Mouse (Mus musculus) neural tube, embryonic 14.5 days (tissue): ENCODE results near the gene Acot7. TPM values are rescaled to one million over a fixed set of nuclear protein-coding genes. Genes with fewer than 3 reads are reported as not detected.
A peak's percentile ranks its signal among the peaks of the same experiment; 100 is the strongest.

Source experiments
- ATAC-seq: fragments of 200-750 bp; cut with Nextera tagmentation; 2 replicates; pipeline ENCODE4 v1.8.0; 2017; ENCODE audit warnings: low read depth, mild to moderate bottlenecking, moderate TSS enrichment, moderate library complexity
- H3K27ac ChIP-seq: fragments of 300-500 bp; sonication (generic); 2 replicates; pipeline ENCODE4 v1.5.1; 2014; ENCODE audit warnings: low read depth, mild to moderate bottlenecking, control low read depth, low read length, moderate library complexity, mixed read lengths
- H3K27me3 ChIP-seq: fragments of 300-500 bp; sonication (generic); 2 replicates; pipeline ENCODE4 v1.6.1; 2014; ENCODE audit warnings: low read length; ENCODE audit not compliant: control insufficient read depth, insufficient read depth
- H3K36me3 ChIP-seq: fragments of 300-500 bp; sonication (generic); 2 replicates; pipeline ENCODE4 v1.6.1; 2014; ENCODE audit warnings: low read length, mixed read lengths; ENCODE audit not compliant: control insufficient read depth, insufficient read depth
- H3K4me1 ChIP-seq: fragments of 300-500 bp; sonication (generic); 2 replicates; pipeline ENCODE4 v1.6.1; 2014; ENCODE audit warnings: low read length; ENCODE audit not compliant: control insufficient read depth, insufficient read depth
- H3K4me2 ChIP-seq: fragments of 300-500 bp; sonication (generic); 2 replicates; pipeline ENCODE4 v1.6.1; 2014; ENCODE audit warnings: mild to moderate bottlenecking, low read depth, low read length, control low read depth
- H3K4me3 ChIP-seq: fragments of 300-500 bp; sonication (generic); 2 replicates; pipeline ENCODE4 v1.5.1; 2014; ENCODE audit warnings: low read depth, low read length, control low read depth, mixed read lengths
- H3K9ac ChIP-seq: fragments of 300-500 bp; sonication (generic); replicated peaks from 2 replicates; pipeline ENCODE4 v1.6.1; 2014; ENCODE audit warnings: low read depth, mild to moderate bottlenecking, control low read depth, low read length, mixed read lengths
- H3K9me3 ChIP-seq: fragments of 300-500 bp; sonication (generic); 2 replicates; pipeline ENCODE4 v1.6.1; 2016; ENCODE audit warnings: low read length; ENCODE audit not compliant: control insufficient read depth
- WGBS: fragments of 180-500 bp; shearing (Covaris S2); extraction: QIAGEN DNeasy Blood & Tissue Kit; methylation state at CpG from one replicate; pipeline ENCODE4 v1.1.7; 2014; 5-methylcytosine and 5-hydroxymethylcytosine counted together
- polyA plus RNA-seq: library from polyadenylated mRNA; unstranded; fragments of >200 nt; fragmentation: Nextera tagmentation; extraction: Ambion mirVana; gene quantifications from 2 replicates; pipeline ENCODE4 v1.2.1, GENCODE M21; 2014

The Acot7 gene
- polyA plus RNA-seq, 1 experiment from 2014 or later, result 348 TPM

DNA sequence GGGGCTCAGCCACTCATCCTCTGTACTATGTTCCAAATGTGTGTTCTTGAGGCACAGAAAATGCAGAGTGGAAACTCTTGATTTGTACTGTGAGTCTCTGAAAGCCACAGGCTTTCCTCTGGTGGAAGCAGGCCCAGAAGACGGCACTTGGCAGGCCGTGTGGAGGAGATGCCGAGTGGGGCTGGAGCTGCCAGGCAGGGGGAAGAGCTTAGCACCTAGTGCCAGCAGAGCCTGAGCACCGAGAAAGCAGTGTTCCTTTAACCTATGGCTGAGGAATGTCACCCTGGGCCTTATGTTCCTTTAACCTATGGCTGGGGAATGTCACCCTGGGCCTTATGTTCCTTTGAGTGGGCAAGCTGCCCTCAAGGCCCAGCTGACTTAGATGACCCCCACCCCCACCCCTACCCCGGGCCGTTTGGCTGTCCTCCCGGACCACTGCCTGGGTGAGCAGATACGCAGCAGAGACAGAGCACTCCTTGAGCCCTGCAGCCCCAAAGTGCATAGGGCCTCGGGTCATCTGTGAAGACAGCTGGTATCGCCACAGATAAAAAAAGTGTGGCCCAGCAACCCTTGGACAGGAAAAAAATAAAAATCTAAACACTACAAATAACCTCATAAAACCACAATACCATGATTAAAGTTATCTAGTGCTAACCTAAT lies 88.4 kb downstream of the Acot7 start:
- ATAC-seq, result no peak
- 61% methylated on average over 10 of the region's 10 CpGs for WGBS
- Histone ChIP-seq H3K9me3 (no peaks in the 10 kb centered on the region), H3K9ac (no peak overlapping the region), H3K27ac (no peak overlapping the region), H3K4me1 (0 out of 2 replicates have a peak, but pooled peaks cover 4% of the 10 kb centered on the region), H3K36me3 (no peaks in the 10 kb centered on the region), H3K4me3 (no peak overlapping the region), H3K4me2 (no peak overlapping the region), H3K27me3 (no peaks in the 10 kb centered on the region)

DNA sequence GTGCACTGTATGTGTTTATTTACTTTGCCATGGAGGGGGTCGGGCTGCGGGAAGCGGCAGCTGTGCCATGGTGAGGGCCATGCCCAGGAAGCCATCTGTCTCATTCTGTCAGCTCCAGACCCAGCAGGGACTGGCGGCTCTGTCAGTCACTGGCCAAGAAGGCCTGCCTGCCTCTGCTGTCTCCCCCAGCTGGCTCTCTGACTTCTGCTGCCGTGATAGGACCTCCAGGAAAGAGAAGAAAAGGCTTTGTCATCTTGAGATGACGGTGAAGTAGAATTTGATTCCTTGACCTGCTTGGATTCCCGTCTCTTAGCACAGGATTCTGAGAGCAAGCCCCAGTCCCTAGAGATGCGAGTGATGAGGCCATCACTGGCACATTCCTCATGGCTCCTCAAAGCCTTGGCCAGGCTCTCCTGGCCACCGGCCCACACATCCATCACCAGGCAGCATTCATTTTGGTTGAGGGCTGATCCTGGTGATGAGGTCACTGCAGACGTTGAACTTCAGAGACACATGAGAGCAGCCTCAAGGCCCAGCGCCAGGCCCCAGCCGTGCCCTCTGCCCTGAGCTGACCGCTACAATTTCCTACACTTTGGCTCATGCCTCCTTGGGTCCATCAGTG lies 89.9 kb downstream of the Acot7 start:
- Histone ChIP-seq H3K9me3 (no peaks in the 10 kb centered on the region), H3K27me3 (no peaks in the 10 kb centered on the region), H3K9ac (no peak overlapping the region), H3K27ac (no peak overlapping the region), H3K4me2 (no peak overlapping the region), H3K4me1 (0 out of 2 replicates have a peak, but pooled peaks cover 4% of the 10 kb centered on the region), H3K4me3 (no peak overlapping the region), H3K36me3 (no peaks in the 10 kb centered on the region)
- 70% methylated on average over 13 of the region's 13 CpGs for WGBS
- no peak for ATAC-seq

DNA sequence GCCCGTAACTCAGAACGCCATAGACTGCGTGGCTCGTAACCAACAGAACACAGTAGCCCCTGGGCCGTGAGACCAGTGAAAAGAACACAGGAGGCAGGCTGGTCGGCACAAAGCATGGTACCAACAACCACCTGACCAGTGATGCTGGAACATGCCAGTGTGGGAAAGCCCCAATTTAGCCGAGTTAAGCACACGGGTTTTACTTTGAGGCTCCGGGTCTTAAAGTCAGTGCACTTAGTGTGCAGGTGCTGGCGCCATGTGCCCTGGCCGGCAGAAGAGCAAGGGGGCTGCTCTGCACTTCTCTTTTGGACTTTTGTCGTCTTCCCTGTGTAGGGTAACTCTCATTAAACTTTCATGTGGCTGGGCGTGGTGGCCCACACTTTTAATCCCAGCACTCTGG lies 92.0 kb downstream of the Acot7 start:
- H3K9ac ChIP-seq, result no peak overlapping the region
- H3K9me3 ChIP-seq, result no peaks in the 10 kb centered on the region
- peaks cover 14% of the 10 kb centered on the region; the same call in 1 of the 2 replicates for H3K4me1 ChIP-seq
- WGBS, result 89% methylated on average over 13 of the region's 13 CpGs
- no peak for ATAC-seq
- no peaks in the 10 kb centered on the region for H3K36me3 ChIP-seq
- H3K27me3 ChIP-seq, result peaks cover 5% of the 10 kb centered on the region; the same call in 1 of the 2 replicates
- no peak overlapping the region for H3K4me3 ChIP-seq
- no peak overlapping the region for H3K27ac ChIP-seq
- H3K4me2 ChIP-seq, result no peak overlapping the region

DNA sequence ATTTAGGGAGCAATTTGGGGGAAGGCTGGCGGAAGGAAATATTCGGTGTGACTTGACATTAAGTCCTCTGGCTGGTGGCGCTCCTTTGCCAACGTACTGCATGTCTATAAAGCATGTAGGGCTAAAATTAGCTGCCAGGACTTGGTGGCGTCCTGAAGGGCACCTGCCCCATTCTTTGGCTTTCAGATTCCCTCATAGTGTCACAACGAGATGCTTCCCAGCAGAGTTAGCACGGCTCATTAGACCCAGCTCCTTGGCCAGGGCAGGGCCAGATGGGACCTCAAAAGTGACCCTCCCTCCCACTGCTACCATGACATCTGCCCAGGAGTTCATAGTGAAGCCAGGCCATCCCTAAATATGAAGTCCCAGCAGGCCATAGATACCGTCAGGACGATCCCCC lies 92.7 kb downstream of the Acot7 start:
- peaks cover 9% of the 10 kb centered on the region for H3K27me3 ChIP-seq
- peaks cover 15% of the 10 kb centered on the region; the same call in 1 of the 2 replicates for H3K4me1 ChIP-seq
- WGBS, result 68% methylated on average over 9 of the region's 9 CpGs
- ATAC-seq, result no peak
- no peak overlapping the region for H3K4me2 ChIP-seq
- no peaks in the 10 kb centered on the region for H3K36me3 ChIP-seq
- H3K27ac ChIP-seq, result no peak overlapping the region
- no peak overlapping the region for H3K9ac ChIP-seq
- H3K4me3 ChIP-seq, result no peak overlapping the region
- no peaks in the 10 kb centered on the region for H3K9me3 ChIP-seq

DNA sequence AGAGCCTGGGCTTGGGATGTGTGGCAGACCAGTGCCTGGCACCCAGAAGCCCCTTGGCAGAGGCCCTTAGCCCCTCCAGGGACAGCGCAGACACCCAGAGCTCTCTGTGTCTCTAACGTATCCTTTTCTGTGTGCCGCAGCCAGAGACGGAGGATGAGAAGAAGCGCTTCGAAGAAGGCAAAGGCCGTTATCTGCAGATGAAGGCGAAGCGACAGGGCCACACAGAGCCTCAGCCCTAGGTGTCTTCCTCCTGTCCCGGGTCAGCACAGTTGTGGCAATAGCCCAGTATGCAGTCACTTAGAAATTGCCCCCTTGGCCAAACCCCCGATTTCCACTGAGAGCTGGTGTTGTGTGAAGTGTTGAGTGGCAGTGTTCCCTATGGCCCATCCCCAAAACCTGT lies 93.4 kb downstream of the Acot7 start:
- Histone ChIP-seq H3K4me1 (peaks cover 15% of the 10 kb centered on the region; the same call in 1 of the 2 replicates), H3K4me3 (no peak overlapping the region), H3K27me3 (peaks cover 12% of the 10 kb centered on the region), H3K9ac (no peak overlapping the region), H3K4me2 (no peak overlapping the region), H3K9me3 (no peaks in the 10 kb centered on the region), H3K36me3 (no peaks in the 10 kb centered on the region), H3K27ac (no peak overlapping the region)
- WGBS, result 87% methylated on average over 11 of the region's 11 CpGs
- no peak for ATAC-seq

DNA sequence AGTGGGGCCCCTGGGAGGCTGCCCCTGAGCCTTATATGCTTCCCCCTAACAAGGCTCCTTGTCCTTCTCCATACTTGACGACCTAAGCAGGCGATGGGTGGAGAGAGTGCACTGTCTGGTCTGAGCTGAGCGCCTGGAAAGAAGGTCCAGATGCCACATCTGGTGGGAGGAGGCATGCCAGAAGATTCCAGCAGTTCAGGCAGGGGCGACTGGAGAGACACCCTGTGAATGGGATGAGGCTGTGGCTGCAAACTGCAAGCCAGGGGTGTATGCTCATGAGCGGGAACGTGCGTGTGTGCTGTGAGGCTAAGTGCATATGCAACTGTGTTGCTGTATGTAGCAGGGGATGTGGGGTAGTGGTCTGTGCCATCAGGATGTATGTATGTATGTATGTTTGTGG lies 94.1 kb downstream of the Acot7 start:
- H3K9me3 ChIP-seq, result no peaks in the 10 kb centered on the region
- peaks cover 12% of the 10 kb centered on the region for H3K27me3 ChIP-seq
- H3K4me1 ChIP-seq, result peaks cover 15% of the 10 kb centered on the region; the same call in 1 of the 2 replicates
- no peak overlapping the region for H3K9ac ChIP-seq
- ATAC-seq, result no peak
- no peak overlapping the region for H3K4me3 ChIP-seq
- H3K27ac ChIP-seq, result no peak overlapping the region
- H3K36me3 ChIP-seq, result no peaks in the 10 kb centered on the region
- WGBS, result 74% methylated on average over 7 of the region's 7 CpGs
- no peak overlapping the region for H3K4me2 ChIP-seq

DNA sequence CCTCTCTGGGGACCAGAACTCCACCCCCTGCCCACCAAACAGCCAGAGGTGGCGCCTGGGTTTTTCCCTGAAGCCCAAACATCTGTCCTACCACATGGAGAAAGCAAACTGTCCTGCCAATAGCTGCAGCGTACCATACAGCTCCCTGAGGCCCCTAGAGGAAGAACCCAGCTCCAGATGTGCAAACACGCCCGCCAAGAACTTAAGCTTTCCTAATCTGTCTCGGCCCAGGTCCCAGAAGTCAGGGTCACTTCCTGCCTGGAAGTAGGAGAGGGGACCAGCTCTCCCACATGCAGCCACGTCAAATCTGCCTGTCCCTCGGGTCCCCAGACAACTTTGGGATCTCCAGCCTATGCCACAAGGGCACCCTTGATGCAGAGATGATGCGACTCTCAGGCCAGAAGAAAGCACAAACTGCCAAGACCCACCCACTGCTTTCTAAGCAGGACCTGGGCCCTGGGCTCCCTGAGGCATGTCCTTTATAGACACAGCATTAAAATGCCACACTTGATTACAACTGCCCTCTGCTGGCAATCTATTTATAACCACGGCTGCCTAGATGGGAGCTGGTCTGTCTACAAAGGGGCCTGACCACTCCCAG lies 94.6 kb downstream of the Acot7 start:
- no peak overlapping the region for H3K9ac ChIP-seq
- H3K4me3 ChIP-seq, result no peak overlapping the region
- no peak for ATAC-seq
- no peaks in the 10 kb centered on the region for H3K36me3 ChIP-seq
- 0 out of 2 replicates have a peak overlapping the region, but pooled peaks have one; percentile 49 for H3K27ac ChIP-seq
- peaks cover 15% of the 10 kb centered on the region; the same call in 1 of the 2 replicates for H3K4me1 ChIP-seq
- no peaks in the 10 kb centered on the region for H3K9me3 ChIP-seq
- H3K27me3 ChIP-seq, result peaks cover 12% of the 10 kb centered on the region
- H3K4me2 ChIP-seq, result no peak overlapping the region
- WGBS, result 31% methylated on average over 9 of the region's 9 CpGs

DNA sequence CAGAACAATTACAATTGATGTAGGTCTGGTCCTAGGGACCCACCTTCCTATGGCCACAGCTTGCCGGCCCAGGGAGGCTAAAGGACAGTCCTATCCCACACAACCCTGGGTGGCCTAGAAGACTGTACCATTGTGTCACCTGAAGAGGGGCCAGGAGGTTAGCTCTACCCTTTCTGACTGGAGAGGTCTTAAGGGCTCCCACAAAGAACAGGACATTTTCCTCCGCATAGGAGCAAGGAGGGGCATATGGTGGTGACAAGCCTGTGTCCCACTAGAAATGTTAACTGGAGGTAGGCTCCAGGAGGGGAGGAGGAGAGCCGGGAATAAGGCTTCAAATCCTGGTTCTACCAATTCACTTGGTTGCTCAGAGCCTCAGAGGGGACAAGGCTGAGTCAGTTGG lies 95.3 kb downstream of the Acot7 start:
- H3K4me1 ChIP-seq, result peaks cover 15% of the 10 kb centered on the region; the same call in 1 of the 2 replicates
- WGBS, result 24% methylated on average over 3 of the region's 3 CpGs

More for the DNA sequence above, 95.3 kb downstream of the Acot7 start:
- no peak for ATAC-seq
- peak overlapping the region; percentile 82; the same call in 1 of the 2 replicates for H3K4me2 ChIP-seq
- no peak overlapping the region for H3K4me3 ChIP-seq
- H3K27ac ChIP-seq, result peak overlapping the region; percentile 49; the same call in 1 of the 2 replicates
- H3K9ac ChIP-seq, result no peak overlapping the region
- H3K36me3 ChIP-seq, result no peaks in the 10 kb centered on the region
- no peaks in the 10 kb centered on the region for H3K9me3 ChIP-seq
- H3K27me3 ChIP-seq, result peaks cover 12% of the 10 kb centered on the region
